Mouse (Mus musculus) right cerebral cortex, postnatal 10 days (tissue): ENCODE results near the gene Ing5.
"Not testable (repeated sequence)": the region's sequence is repeated elsewhere in the genome, so short reads cannot be mapped to it uniquely, and the experiment has no call there.

ENCODE experiments used
- DNase-seq, 2 experiments: peaks; one replicate each; pipeline ENCODE4 v3.0.0; 2021; ENCODE audit warnings: low spot score in 2 of 2

The Ing5 gene

GRCm38 (mm10) chr1:93861048-93861447 lies 57.3 kb downstream of the Ing5 start, which contains the start of gene Gal3st2:
TSS of gene Gal3st2 (plus strand) at chr1:93861306.
- DNase-seq = not testable (repeated sequence)
